Mouse (Mus musculus): Measurements from ENCODE around the gene Shisal1.

Shisal1 gene
- long read RNA-seq, experiment 1, result 0 reads
- long read RNA-seq, experiment 2, result 0 reads

GRCm38 (mm10) chr15:84446997-84447396, at the start of gene Shisal1:
Gene Shisal1, minus strand, starts transcription at chr15:84447097.
- intact Hi-C loops (cut with DNase I), result no loop called here

GRCm38 (mm10) chr15:84490486-84490885, 43.6 kb upstream of the Shisal1 start:
- intact Hi-C loops (cut with DNase I), result no loop called here

GRCm38 (mm10) chr15:84484255-84484654, 37.4 kb upstream of the Shisal1 start:
- intact Hi-C loops (cut with DNase I), result no loop called here

GRCm38 (mm10) chr15:84483622-84484021, 36.7 kb upstream of the Shisal1 start:
- intact Hi-C loops (cut with DNase I), result no loop called here

GRCm38 (mm10) chr15:84481259-84481877, 34.5 kb upstream of the Shisal1 start:
- intact Hi-C loops (cut with DNase I), result no loop called here

- intact Hi-C loops (cut with DNase I), result no loop called here
Observed at GRCm38 (mm10) chr15:84469391-84469790, 22.5 kb upstream of the Shisal1 start.

- intact Hi-C loops (cut with DNase I), result no loop called here
Observed at GRCm38 (mm10) chr15:84467761-84468160, 20.9 kb upstream of the Shisal1 start.

- intact Hi-C loops (cut with DNase I), result no loop called here
Observed at GRCm38 (mm10) chr15:84466458-84467267, 19.8 kb upstream of the Shisal1 start.

GRCm38 (mm10) chr15:84461429-84461828, 14.5 kb upstream of the Shisal1 start:
- intact Hi-C loops (cut with DNase I), result no loop called here

GRCm38 (mm10) chr15:84458983-84459382, 12.1 kb upstream of the Shisal1 start:
- intact Hi-C loops (cut with DNase I), result no loop called here

- intact Hi-C loops (cut with DNase I), result no loop called here
Observed at GRCm38 (mm10) chr15:84455286-84455685, 8.4 kb upstream of the Shisal1 start.

GRCm38 (mm10) chr15:84453091-84453490, 6.2 kb upstream of the Shisal1 start:
- intact Hi-C loops (cut with DNase I), result no loop called here

- intact Hi-C loops (cut with DNase I), result no loop called here
Observed at GRCm38 (mm10) chr15:84450441-84451183, 3.7 kb upstream of the Shisal1 start.

GRCm38 (mm10) chr15:84445812-84446716, 833 bp downstream of the Shisal1 start:
- intact Hi-C loops (cut with DNase I), result no loop called here

GRCm38 (mm10) chr15:84444181-84444580, 2.7 kb downstream of the Shisal1 start:
- intact Hi-C loops (cut with DNase I), result no loop called here

GRCm38 (mm10) chr15:84443631-84444030, 3.3 kb downstream of the Shisal1 start:
- intact Hi-C loops (cut with DNase I), result no loop called here

- intact Hi-C loops (cut with DNase I), result no loop called here
Observed at GRCm38 (mm10) chr15:84441682-84442315, 5.1 kb downstream of the Shisal1 start.

- intact Hi-C loops (cut with DNase I), result no loop called here
Observed at GRCm38 (mm10) chr15:84440820-84441219, 6.1 kb downstream of the Shisal1 start.

GRCm38 (mm10) chr15:84433586-84434185, 13.2 kb downstream of the Shisal1 start:
- intact Hi-C loops (cut with DNase I), result no loop called here

GRCm38 (mm10) chr15:84430482-84430881, 16.4 kb downstream of the Shisal1 start:
- intact Hi-C loops (cut with DNase I), result no loop called here

Measured in adrenal gland (tissue).